Mouse (Mus musculus) liver, postnatal 0 days (tissue): Measurements from ENCODE around the gene Gtsf1l. TPM values are rescaled to one million over a fixed set of nuclear protein-coding genes. Genes with fewer than 3 reads are reported as not detected.

Experiments used
- ATAC-seq: fragments of 200-750 bp; cut with Nextera tagmentation; 2 replicates; pipeline ENCODE4 v1.8.0; 2017; ENCODE audit warnings: mild to moderate bottlenecking, moderate library complexity
- DNase-seq: peaks from one replicate; pipeline ENCODE4 v3.0.0-alpha.2; 2016
- H3K27ac ChIP-seq: fragments of 300-500 bp; sonication (generic); 2 replicates; pipeline ENCODE4 v1.5.1; 2014; ENCODE audit warnings: antibody characterized with exemption, moderate library complexity, mild to moderate bottlenecking, low read depth
- H3K27me3 ChIP-seq: fragments of 300-500 bp; sonication (generic); 2 replicates; pipeline ENCODE4 v1.6.1; 2014; ENCODE audit warnings: low read length, control low read depth, mixed read lengths; ENCODE audit not compliant: insufficient read depth
- H3K36me3 ChIP-seq: fragments of 300-500 bp; sonication (generic); replicated peaks from 2 replicates; pipeline ENCODE4 v1.6.1; 2014; ENCODE audit warnings: mild to moderate bottlenecking, control low read depth, low read length, moderate library complexity, mixed read lengths; ENCODE audit not compliant: insufficient read depth
- H3K4me1 ChIP-seq: fragments of 300-500 bp; sonication (generic); 2 replicates; pipeline ENCODE4 v1.6.1; 2014; ENCODE audit warnings: antibody characterized with exemption, mild to moderate bottlenecking, control low read depth; ENCODE audit not compliant: insufficient read depth
- H3K4me2 ChIP-seq: fragments of 300-500 bp; sonication (generic); 2 replicates; pipeline ENCODE4 v1.6.1; 2014; ENCODE audit warnings: low read depth, mild to moderate bottlenecking, low read length, moderate library complexity, mixed read lengths
- H3K4me3 ChIP-seq: fragments of 300-500 bp; sonication (generic); 2 replicates; pipeline ENCODE4 v1.5.1; 2014; ENCODE audit warnings: low read depth, low read length
- H3K9ac ChIP-seq: fragments of 300-500 bp; sonication (generic); replicated peaks from 2 replicates; pipeline ENCODE4 v1.6.1; 2014; ENCODE audit warnings: mild to moderate bottlenecking, moderate library complexity
- H3K9me3 ChIP-seq: fragments of 300-500 bp; sonication (generic); 2 replicates; pipeline ENCODE4 v1.6.1; 2016; ENCODE audit warnings: mild to moderate bottlenecking, control low read depth, low read length, mixed read lengths
- CTCF ChIP-seq: sonication (generic); IDR thresholded peaks from 2 replicates; pipeline ENCODE4 v1.5.1; 2016; ENCODE audit warnings: antibody characterized with exemption, low read depth
- EP300 ChIP-seq: IDR thresholded peaks from 2 replicates; pipeline ENCODE4 v1.6.1; 2016; ENCODE audit warnings: antibody characterized with exemption, low read depth, mild to moderate bottlenecking
- WGBS: fragments of 180-500 bp; shearing (Covaris S2); extraction: QIAGEN DNeasy Blood & Tissue Kit; methylation state at CpG from one replicate; pipeline ENCODE4 v1.1.7; 2014; ENCODE audit not compliant: insufficient replicate concordance; 5-methylcytosine and 5-hydroxymethylcytosine counted together
- polyA plus RNA-seq: library from polyadenylated mRNA; unstranded; fragments of >200 nt; fragmentation: Nextera tagmentation; extraction: Ambion mirVana; gene quantifications from 2 replicates; pipeline ENCODE4 v1.2.1, GENCODE M21; 2015

Gtsf1l gene
- polyA plus RNA-seq, 1 experiment from 2014 or later: not detected

GRCm38 (mm10) chr2:163056584-163056983 lies 31.1 kb downstream of the Gtsf1l start:
- peaks cover 39% of the 10 kb centered on the region for H3K4me1 ChIP-seq
- ATAC-seq: no peak
- H3K9me3 ChIP-seq: no peaks in the 10 kb centered on the region
- H3K4me3 ChIP-seq: no peak overlapping the region
- no peaks in the 10 kb centered on the region for H3K36me3 ChIP-seq
- H3K4me2 ChIP-seq: peak overlapping the region; percentile 99
- no peak overlapping the region for H3K9ac ChIP-seq
- WGBS: 64% methylated on average over 9 of the region's 9 CpGs
- no peak for DNase-seq
- no peaks in the 10 kb centered on the region for H3K27me3 ChIP-seq
- H3K27ac ChIP-seq: peak overlapping the region; percentile 45; the same call in 1 of the 2 replicates
- no peak for TF ChIP-seq CTCF
- no peak for TF ChIP-seq EP300

- 21% methylated on average over 5 of the region's 5 CpGs for WGBS
- no peaks in the 10 kb centered on the region for H3K36me3 ChIP-seq
- DNase-seq (no peak), ATAC-seq (no peak)
- peak overlapping the region; percentile 74 for H3K9ac ChIP-seq
- H3K4me1 ChIP-seq: peaks cover 37% of the 10 kb centered on the region
- H3K9me3 ChIP-seq: no peaks in the 10 kb centered on the region
- H3K27ac ChIP-seq: no peak overlapping the region
- peak overlapping the region; percentile 99 for H3K4me2 ChIP-seq
- TF ChIP-seq CTCF (no peak), EP300 (no peak)
- no peaks in the 10 kb centered on the region for H3K27me3 ChIP-seq
- peak overlapping the region; percentile 76 for H3K4me3 ChIP-seq
Observed at GRCm38 (mm10) chr2:163055715-163056114, 31.9 kb downstream of the Gtsf1l start.

GRCm38 (mm10) chr2:163054891-163055494 lies 32.7 kb downstream of the Gtsf1l start:
- WGBS: 2% methylated on average over 38 of the region's 38 CpGs
- ATAC-seq: peak; percentile 32

GRCm38 (mm10) chr2:163054335-163054840 lies 33.3 kb downstream of the Gtsf1l start, which contains the start of gene Mybl2:
Gene Mybl2 (plus strand): TSS chr2:163054687.
- Histone ChIP-seq H3K4me1 (peaks cover 37% of the 10 kb centered on the region), H3K36me3 (no peaks in the 10 kb centered on the region), H3K9ac (peak within 1 kb of the TSS; percentile 74), H3K9me3 (no peaks in the 10 kb centered on the region), H3K4me3 (peak within 1 kb of the TSS; percentile 76), H3K27me3 (no peaks in the 10 kb centered on the region), H3K4me2 (peak within 1 kb of the TSS; percentile 99), H3K27ac (peak within 1 kb of the TSS; percentile 71)
- DNase-seq (peak; percentile 97), ATAC-seq (peak; percentile 99)
- WGBS: under 1% methylated on average over 47 of the region's 48 CpGs
- TF ChIP-seq EP300: no peak
- TF ChIP-seq CTCF: no peak

More at GRCm38 (mm10) chr2:163054891-163055494, 32.7 kb downstream of the Gtsf1l start:
- no peaks in the 10 kb centered on the region for H3K36me3 ChIP-seq
- peak; percentile 53 for DNase-seq
- peak overlapping the region; percentile 71 for H3K27ac ChIP-seq
- peak overlapping the region; percentile 99 for H3K4me2 ChIP-seq
- no peaks in the 10 kb centered on the region for H3K9me3 ChIP-seq
- TF ChIP-seq CTCF: no peak
- TF ChIP-seq EP300: no peak
- H3K27me3 ChIP-seq: no peaks in the 10 kb centered on the region
- H3K9ac ChIP-seq: peak overlapping the region; percentile 74
- peak overlapping the region; percentile 76 for H3K4me3 ChIP-seq
- peaks cover 37% of the 10 kb centered on the region for H3K4me1 ChIP-seq

DNA sequence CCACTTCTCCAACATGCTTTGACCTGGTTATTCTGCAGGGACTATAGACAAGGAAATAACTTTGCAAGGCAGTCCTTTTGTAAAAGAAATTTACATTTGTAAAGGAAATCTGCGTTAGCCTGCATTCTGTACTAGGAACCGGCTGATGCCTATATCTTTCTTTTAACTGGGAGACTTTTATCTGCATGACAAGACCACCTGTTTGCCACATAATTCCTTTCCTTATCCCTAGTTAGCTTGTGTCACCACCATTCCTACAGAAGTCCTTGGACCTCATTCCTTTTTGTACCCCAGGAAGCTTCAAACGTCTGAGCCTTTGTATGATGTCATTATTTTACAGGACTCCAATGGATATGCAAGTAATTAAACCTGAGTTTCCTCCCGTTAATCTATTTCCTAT lies 34.8 kb downstream of the Gtsf1l start:
- no peak overlapping the region for H3K4me2 ChIP-seq
- H3K27me3 ChIP-seq: no peaks in the 10 kb centered on the region
- no peaks in the 10 kb centered on the region for H3K9me3 ChIP-seq
- no peak overlapping the region for H3K9ac ChIP-seq
- H3K27ac ChIP-seq: no peak overlapping the region
- no peak overlapping the region for H3K4me3 ChIP-seq
- TF ChIP-seq CTCF (no peak), EP300 (no peak)
- ATAC-seq (no peak), DNase-seq (no peak)
- H3K36me3 ChIP-seq: no peaks in the 10 kb centered on the region
- 76% methylated on average over 4 of the region's 4 CpGs for WGBS
- H3K4me1 ChIP-seq: peaks cover 38% of the 10 kb centered on the region

- DNase-seq: no peak
- H3K4me2 ChIP-seq: no peak overlapping the region
- H3K9me3 ChIP-seq: no peaks in the 10 kb centered on the region
- H3K4me1 ChIP-seq: peaks cover 33% of the 10 kb centered on the region
- no peak overlapping the region for H3K27ac ChIP-seq
- TF ChIP-seq CTCF (no peak), EP300 (no peak)
- no peak overlapping the region for H3K9ac ChIP-seq
- 53% methylated on average over 4 of the region's 4 CpGs for WGBS
- no peaks in the 10 kb centered on the region for H3K27me3 ChIP-seq
- no peak for ATAC-seq
- H3K4me3 ChIP-seq: no peak overlapping the region
- H3K36me3 ChIP-seq: no peaks in the 10 kb centered on the region
Observed at GRCm38 (mm10) chr2:163052101-163052500, 35.6 kb downstream of the Gtsf1l start.
